Mouse (Mus musculus) MEL (cell line): ENCODE data around the gene Irf3. TPM values are rescaled to one million over a fixed set of nuclear protein-coding genes. Genes with fewer than 3 reads are reported as not detected.

Experiments used
- DNase-seq: peaks from one replicate; pipeline ENCODE4 v3.0.0; 2011; ENCODE audit warnings: low read depth, low spot score
- H3K27ac ChIP-seq: 2 replicates; pipeline ENCODE4 v1.5.1; 2012; ENCODE audit warnings: low read depth, mild to moderate bottlenecking, control low read depth, low read length, moderate library complexity; ENCODE audit not compliant: control insufficient read depth
- H3K27me3 ChIP-seq, 2 experiments: fragments of 150-350 bp in 1 of 2; sonication (generic) in 1 of 2; 2 replicates each; pipeline ENCODE4 v1.6.1; 2012; ENCODE audit warnings: low read length in 2 of 2, mild to moderate bottlenecking in 2 of 2, improper control_type of control experiment in 1 of 2, moderate library complexity in 1 of 2; ENCODE audit not compliant: insufficient read depth in 2 of 2, control insufficient read depth in 1 of 2
- H3K36me3 ChIP-seq, 2 experiments: 2 replicates each; pipeline ENCODE4 v1.6.1; 2012 to 2014; ENCODE audit warnings: low read length in 2 of 2, improper control_type of control experiment in 1 of 2, inconsistent platforms in 1 of 2, mild to moderate bottlenecking in 1 of 2; ENCODE audit not compliant: insufficient read depth in 2 of 2, control insufficient read depth in 1 of 2
- H3K4me1 ChIP-seq, 2 experiments: fragments of 150-350 bp in 1 of 2; sonication (generic) in 1 of 2; 2 replicates each; pipeline ENCODE4 v1.6.1; 2012; ENCODE audit warnings: low read length in 2 of 2, improper control_type of control experiment in 1 of 2, mild to moderate bottlenecking in 1 of 2; ENCODE audit not compliant: insufficient read depth in 2 of 2, control insufficient read depth in 1 of 2
- H3K4me3 ChIP-seq, 2 experiments: fragments of 150-350 bp in 1 of 2; sonication (generic) in 1 of 2; 2 replicates each; pipeline ENCODE4 v1.5.1; 2012; ENCODE audit warnings: low read depth in 2 of 2, low read length in 2 of 2, mild to moderate bottlenecking in 2 of 2, moderate library complexity in 2 of 2, control low read depth in 1 of 2, improper control_type of control experiment in 1 of 2; ENCODE audit not compliant: control insufficient read depth in 1 of 2, insufficient read depth in 1 of 2
- H3K79me2 ChIP-seq: 2 replicates; pipeline ENCODE4 v1.6.1; 2012; ENCODE audit warnings: mild to moderate bottlenecking, low read length, moderate library complexity; ENCODE audit not compliant: control insufficient read depth, poor library complexity, insufficient read depth
- H3K9ac ChIP-seq: 2 replicates; pipeline ENCODE4 v1.6.1; 2012; ENCODE audit warnings: low read depth, mild to moderate bottlenecking, control low read depth, low read length, moderate library complexity; ENCODE audit not compliant: control insufficient read depth, poor library complexity, severe bottlenecking
- H3K9me3 ChIP-seq: fragments of 150-350 bp; sonication (generic); replicated peaks from 2 replicates; pipeline ENCODE4 v1.6.1; 2012; ENCODE audit warnings: mild to moderate bottlenecking, low read length, improper control_type of control experiment, moderate library complexity; ENCODE audit not compliant: insufficient read depth
- BHLHE40 ChIP-seq: IDR thresholded peaks from 2 replicates; pipeline ENCODE4 v1.6.1; 2012; ENCODE audit warnings: low read depth, mild to moderate bottlenecking, inconsistent platforms, low read length, improper control_type of control experiment, borderline replicate concordance
- EP300 ChIP-seq, 2 experiments: IDR thresholded peaks; 2 replicates each; pipeline ENCODE4 v1.6.1; 2011; ENCODE audit warnings: improper control_type of control experiment in 2 of 2, low read length in 2 of 2, low read depth in 1 of 2, mild to moderate bottlenecking in 1 of 2
- HCFC1 ChIP-seq: IDR thresholded peaks from 2 replicates; pipeline ENCODE4 v1.6.1; 2012; ENCODE audit warnings: low read depth, mild to moderate bottlenecking, inconsistent platforms, low read length, improper control_type of control experiment, moderate library complexity
- JUND ChIP-seq: IDR thresholded peaks from 2 replicates; pipeline ENCODE4 v1.6.1; 2011; ENCODE audit warnings: low read depth, mild to moderate bottlenecking, improper control_type of control experiment, low read length
- MAX ChIP-seq: IDR thresholded peaks from 2 replicates; pipeline ENCODE4 v1.6.1; 2011; ENCODE audit warnings: low read length, improper control_type of control experiment
- MAZ ChIP-seq: IDR thresholded peaks from 2 replicates; pipeline ENCODE4 v1.6.1; 2012; ENCODE audit warnings: low read depth, mild to moderate bottlenecking, inconsistent platforms, low read length, improper control_type of control experiment
- MEF2A ChIP-seq: IDR thresholded peaks from 2 replicates; pipeline ENCODE4 v1.6.1; 2014; ENCODE audit warnings: low read depth, mild to moderate bottlenecking, inconsistent platforms, low read length, improper control_type of control experiment; ENCODE audit not compliant: poor library complexity, insufficient replicate concordance, severe bottlenecking; ENCODE audit errors: extremely low read depth
- MXI1 ChIP-seq: IDR thresholded peaks from 2 replicates; pipeline ENCODE4 v1.6.1; 2011; ENCODE audit warnings: mild to moderate bottlenecking, low read depth, low read length, improper control_type of control experiment
- MYB ChIP-seq: IDR thresholded peaks from 2 replicates; pipeline ENCODE4 v1.6.1; 2011; ENCODE audit warnings: mild to moderate bottlenecking, low read depth, low read length, improper control_type of control experiment
- MYC ChIP-seq: IDR thresholded peaks from 2 replicates; pipeline ENCODE4 v1.6.1; 2011; ENCODE audit warnings: low read depth, mild to moderate bottlenecking, low read length, improper control_type of control experiment, moderate library complexity
- NRF1 ChIP-seq: IDR thresholded peaks from 2 replicates; pipeline ENCODE4 v1.6.1; 2014; ENCODE audit warnings: low read depth, mild to moderate bottlenecking, inconsistent platforms, low read length, improper control_type of control experiment, moderate library complexity; ENCODE audit not compliant: poor library complexity, insufficient read depth, severe bottlenecking
- POLR2AphosphoS2 ChIP-seq: IDR thresholded peaks from 2 replicates; pipeline ENCODE4 v1.6.1; 2011; ENCODE audit warnings: low read length, improper control_type of control experiment
- RAD21 ChIP-seq: IDR thresholded peaks from 2 replicates; pipeline ENCODE4 v1.6.1; 2011; ENCODE audit warnings: mild to moderate bottlenecking, low read depth, low read length, improper control_type of control experiment
- RCOR1 ChIP-seq: IDR thresholded peaks from 2 replicates; pipeline ENCODE4 v1.6.1; 2012; ENCODE audit warnings: low read depth, mild to moderate bottlenecking, inconsistent platforms, low read length, improper control_type of control experiment
- SIN3A ChIP-seq: IDR thresholded peaks from 2 replicates; pipeline ENCODE4 v1.6.1; 2012; ENCODE audit warnings: low read length, improper control_type of control experiment, inconsistent platforms
- SMC3 ChIP-seq: IDR thresholded peaks from 2 replicates; pipeline ENCODE4 v1.6.1; 2011; ENCODE audit warnings: low read depth, low read length, improper control_type of control experiment
- TBP ChIP-seq: IDR thresholded peaks from 2 replicates; pipeline ENCODE4 v1.8.0; 2011; ENCODE audit warnings: low read depth, low read length, improper control_type of control experiment
- UBTF ChIP-seq: IDR thresholded peaks from 2 replicates; pipeline ENCODE4 v1.6.1; 2012; ENCODE audit warnings: low read depth, mild to moderate bottlenecking, inconsistent platforms, low read length, improper control_type of control experiment, moderate library complexity, borderline replicate concordance; ENCODE audit not compliant: insufficient read depth
- USF1 ChIP-seq: IDR thresholded peaks from 2 replicates; pipeline ENCODE4 v1.6.1; 2014; ENCODE audit warnings: low read depth, mild to moderate bottlenecking, inconsistent platforms, low read length, improper control_type of control experiment, moderate library complexity
- ZC3H11A ChIP-seq: IDR thresholded peaks from 2 replicates; pipeline ENCODE4 v1.6.1; 2012; ENCODE audit warnings: low read depth, mild to moderate bottlenecking, inconsistent platforms, low read length, improper control_type of control experiment
- ZKSCAN1 ChIP-seq: IDR thresholded peaks from 2 replicates; pipeline ENCODE4 v1.6.1; 2012; ENCODE audit warnings: low read depth, mild to moderate bottlenecking, inconsistent platforms, low read length, improper control_type of control experiment, moderate library complexity
- ZNF384 ChIP-seq: IDR thresholded peaks from 2 replicates; pipeline ENCODE4 v1.6.1; 2012; ENCODE audit warnings: low read depth, mild to moderate bottlenecking, inconsistent platforms, low read length, improper control_type of control experiment
- polyA plus RNA-seq, 2 experiments: library from polyadenylated mRNA; stranded (reverse) in 1 of 2; unstranded in 1 of 2; fragments of >175 nt in 1 of 2; fragments of >200 nt in 1 of 2; gene quantifications; 2 replicates each; pipeline versions ENCODE4 v1.2.1 to v1.2.4; 2012; ENCODE audit warnings: low replicate concordance in 2 of 2, low read depth in 1 of 2; ENCODE audit not compliant: insufficient read length in 2 of 2, insufficient read depth in 1 of 2, missing spikeins in 1 of 2
- total RNA-seq: library from RNA; depleted of rRNA; stranded (reverse); fragments of 300-350 nt; gene quantifications from 2 replicates; pipeline ENCODE4 v1.2.3, GENCODE M21; 2012

The Irf3 gene
- total and polyA plus RNA-seq, 3 experiments: 82.1 to 83.4 TPM; not detected in 1

- Histone ChIP-seq H3K4me3 (no peak overlapping the region), H3K9ac (no peak overlapping the region), H3K36me3 (peaks cover 4 to 8% of the 10 kb centered on the region in 2 experiments), H3K27me3 (no peaks in the 10 kb centered on the region), H3K4me1 (peaks cover 4 to 14% of the 10 kb centered on the region in 2 experiments), H3K9me3 (no peaks in the 10 kb centered on the region), H3K79me2 (peaks cover 16% of the 10 kb centered on the region), H3K27ac (no peak overlapping the region)
- TF ChIP-seq TBP: no peak
- no peak for TF ChIP-seq NRF1
- no peak for TF ChIP-seq JUND
- TF ChIP-seq ZKSCAN1: no peak
- TF ChIP-seq USF1: no peak
- TF ChIP-seq UBTF: no peak
- DNase-seq: no peak
These were observed 15.4 kb downstream of the Irf3 start for GRCm38 (mm10) chr7:45012824-45013223.

- H3K9me3 ChIP-seq: no peaks in the 10 kb centered on the region
- H3K9ac ChIP-seq: no peak overlapping the region
- peaks cover 16% of the 10 kb centered on the region for H3K79me2 ChIP-seq
- no peaks in the 10 kb centered on the region for H3K27me3 ChIP-seq
- TF ChIP-seq HCFC1 (no peak), MEF2A (no peak), MYC (no peak), BHLHE40 (no peak), RCOR1 (no peak), MAX (no peak), POLR2AphosphoS2 (no peak), RAD21 (no peak), SMC3 (no peak), MXI1 (no peak), MYB (no peak), TBP (no peak), NRF1 (no peak), ZNF384 (no peak), MAZ (no peak), SIN3A (no peak), ZC3H11A (no peak), EP300 (IDR thresholded peaks at IDR 0.05; ENCODE audit: low read depth in 1 of 2, low read length in 2 of 2) (no peak)
- no peak overlapping the region for H3K27ac ChIP-seq
- no peak overlapping the region for H3K4me3 ChIP-seq
- H3K4me1 ChIP-seq: peaks cover 4 to 19% of the 10 kb centered on the region in 2 experiments
- H3K36me3 ChIP-seq: peaks cover 4 to 12% of the 10 kb centered on the region in 2 experiments
- DNase-seq: no peak
These were observed 16.1 kb downstream of the Irf3 start for GRCm38 (mm10) chr7:45013366-45014095.
